Mouse (Mus musculus): ENCODE results near the gene Tysnd1. TPM values are rescaled to one million over a fixed set of nuclear protein-coding genes. Genes with fewer than 3 reads are reported as not detected.

Tysnd1 gene
- total and polyA plus RNA-seq, 2 experiments from 2014 or later, result 28.5 to 76.1 TPM

DNA sequence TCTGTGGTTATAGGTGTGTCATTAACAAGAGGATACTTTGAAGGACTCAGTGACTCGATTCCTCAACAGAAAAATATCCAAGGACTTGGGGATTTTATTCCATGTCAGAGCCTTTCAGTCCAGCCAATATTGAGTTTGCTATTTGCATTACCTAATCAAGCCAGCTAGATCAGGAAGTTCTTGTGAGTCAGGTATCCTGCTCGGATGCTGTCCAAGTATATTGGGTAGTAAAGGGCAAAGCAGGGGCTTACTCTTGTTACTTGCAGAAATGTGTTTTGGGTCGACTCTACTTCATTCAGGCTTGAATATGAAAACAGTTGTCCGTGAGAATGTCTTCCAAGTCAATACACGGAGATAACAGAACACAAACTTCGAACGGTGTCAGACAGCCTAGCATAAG lies 40.6 kb upstream of the Tysnd1 start:
- H3K9ac ChIP-seq (replicated peaks; ENCODE audit: low read length, poor library complexity, severe bottlenecking), result no peak overlapping the region
- ATAC-seq (ENCODE audit: low FRiP score) (no peak), DNase-seq (ENCODE audit: low spot score) (no peak)
- no peak for TF ChIP-seq CTCF (IDR thresholded peaks at IDR 0.05)
- no peaks in the 10 kb centered on the region for H3K9me3 ChIP-seq (ENCODE audit: low read length)
- H3K27ac ChIP-seq (ENCODE audit: low read depth, low read length), result no peak overlapping the region
- H3K36me3 ChIP-seq (ENCODE audit: insufficient read depth, low read length), result 0 out of 2 replicates have a peak, but pooled peaks cover 7% of the 10 kb centered on the region
- no peaks in the 10 kb centered on the region for H3K27me3 ChIP-seq (ENCODE audit: insufficient read depth, low read length)
- no peak overlapping the region for H3K4me2 ChIP-seq (ENCODE audit: low read depth, low read length, poor library complexity, severe bottlenecking)
- H3K4me3 ChIP-seq (ENCODE audit: low read depth, low read length), result no peak overlapping the region
- 92% methylated on average over 7 of the region's 7 CpGs for WGBS
- H3K4me1 ChIP-seq (ENCODE audit: insufficient read depth, low read length), result no peaks in the 10 kb centered on the region

DNA sequence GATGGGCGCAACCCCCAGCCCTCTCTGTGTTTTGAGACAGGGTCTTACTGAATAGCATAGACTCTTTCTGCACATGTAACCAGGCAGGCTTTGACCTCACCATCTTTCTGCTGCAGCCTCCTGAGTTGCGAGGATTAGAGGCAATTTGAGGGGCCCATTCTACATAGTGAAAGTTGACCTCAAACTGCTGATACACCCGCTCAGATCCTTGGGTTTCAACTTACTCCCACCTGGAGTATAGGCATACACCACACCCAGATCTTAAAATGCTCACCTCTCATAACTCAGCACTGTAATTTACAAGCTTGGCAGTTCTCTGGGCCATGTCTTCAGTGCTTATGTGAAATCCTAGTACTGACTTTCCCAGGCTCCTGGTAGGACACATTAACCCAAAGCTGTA lies 40.1 kb upstream of the Tysnd1 start:
- no peak for DNase-seq (ENCODE audit: low spot score)
- H3K4me1 ChIP-seq (ENCODE audit: insufficient read depth, low read length), result no peaks in the 10 kb centered on the region
- H3K9me3 ChIP-seq (ENCODE audit: low read length), result no peaks in the 10 kb centered on the region
- no peak overlapping the region for H3K27ac ChIP-seq (ENCODE audit: low read depth, low read length)
- peaks cover 7% of the 10 kb centered on the region; the same call in 1 of the 2 replicates for H3K36me3 ChIP-seq (ENCODE audit: insufficient read depth, low read length)
- no peaks in the 10 kb centered on the region for H3K27me3 ChIP-seq (ENCODE audit: insufficient read depth, low read length)
- TF ChIP-seq CTCF (IDR thresholded peaks at IDR 0.05), result no peak
- no peak overlapping the region for H3K4me3 ChIP-seq (ENCODE audit: low read depth, low read length)
- no peak for ATAC-seq (ENCODE audit: low FRiP score)
- H3K4me2 ChIP-seq (ENCODE audit: low read depth, low read length, poor library complexity, severe bottlenecking), result no peak overlapping the region
- no peak overlapping the region for H3K9ac ChIP-seq (replicated peaks; ENCODE audit: low read length, poor library complexity, severe bottlenecking)
- WGBS, result 94% methylated on average over 3 of the region's 3 CpGs

DNA sequence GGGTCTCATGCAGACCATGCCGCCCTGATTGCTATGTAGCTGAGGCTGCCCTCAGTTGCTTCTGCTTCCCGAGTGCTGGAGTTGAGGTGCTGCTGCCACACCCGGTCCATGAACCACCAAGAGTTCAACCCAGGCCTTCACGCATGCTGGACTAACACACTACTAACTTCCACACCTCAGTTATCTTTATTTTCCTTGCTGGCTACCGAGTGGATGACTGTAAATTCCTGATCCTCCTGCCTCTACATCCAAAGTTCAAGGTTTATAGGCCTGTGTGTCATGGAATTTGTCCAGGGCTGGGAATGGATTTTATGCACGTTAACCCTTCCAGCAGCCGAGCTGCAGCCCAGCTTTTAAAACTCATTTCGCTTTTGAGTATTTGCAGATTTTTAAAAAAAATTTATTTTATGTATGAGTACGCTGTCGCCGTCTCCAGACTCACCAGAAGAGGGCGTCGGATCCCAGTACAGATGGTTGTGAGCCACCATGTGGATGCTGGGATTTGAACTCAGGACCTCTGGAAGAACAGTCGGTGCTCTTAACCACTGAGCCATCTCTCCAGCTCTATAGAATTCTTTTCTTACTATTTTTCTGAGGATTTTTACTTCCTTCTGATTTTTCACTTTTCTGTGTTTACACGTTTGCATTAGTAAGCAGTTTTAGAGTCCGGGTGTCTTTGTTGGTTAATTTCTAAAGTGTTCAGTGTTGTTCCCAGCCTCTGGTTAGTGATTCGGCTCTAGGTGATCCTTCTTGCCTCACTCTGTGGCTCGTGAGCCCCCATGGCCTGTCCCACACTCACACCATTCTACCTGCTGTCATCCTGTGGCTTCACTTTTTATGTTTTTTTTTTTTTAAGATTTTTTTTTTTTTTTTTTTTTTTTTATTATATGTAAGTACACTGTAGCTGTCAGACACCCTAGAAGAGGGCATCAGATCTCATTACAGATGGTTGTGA lies 38.1 kb upstream of the Tysnd1 start:
- no peaks in the 10 kb centered on the region for H3K9me3 ChIP-seq (ENCODE audit: low read length)
- H3K27ac ChIP-seq (ENCODE audit: low read depth, low read length), result no peak overlapping the region
- no peak overlapping the region for H3K4me2 ChIP-seq (ENCODE audit: low read depth, low read length, poor library complexity, severe bottlenecking)
- DNase-seq (ENCODE audit: low spot score) (no peak), ATAC-seq (ENCODE audit: low FRiP score) (no peak)
- no peaks in the 10 kb centered on the region for H3K27me3 ChIP-seq (ENCODE audit: insufficient read depth, low read length)
- H3K36me3 ChIP-seq (ENCODE audit: insufficient read depth, low read length), result peaks cover 15% of the 10 kb centered on the region; the same call in 1 of the 2 replicates
- H3K9ac ChIP-seq (replicated peaks; ENCODE audit: low read length, poor library complexity, severe bottlenecking), result no peak overlapping the region
- no peaks in the 10 kb centered on the region for H3K4me1 ChIP-seq (ENCODE audit: insufficient read depth, low read length)
- H3K4me3 ChIP-seq (ENCODE audit: low read depth, low read length), result no peak overlapping the region
- 92% methylated on average over 18 of the region's 18 CpGs for WGBS
- TF ChIP-seq CTCF (IDR thresholded peaks at IDR 0.05), result peak; percentile 32; the same call in 1 of the 2 replicates

DNA sequence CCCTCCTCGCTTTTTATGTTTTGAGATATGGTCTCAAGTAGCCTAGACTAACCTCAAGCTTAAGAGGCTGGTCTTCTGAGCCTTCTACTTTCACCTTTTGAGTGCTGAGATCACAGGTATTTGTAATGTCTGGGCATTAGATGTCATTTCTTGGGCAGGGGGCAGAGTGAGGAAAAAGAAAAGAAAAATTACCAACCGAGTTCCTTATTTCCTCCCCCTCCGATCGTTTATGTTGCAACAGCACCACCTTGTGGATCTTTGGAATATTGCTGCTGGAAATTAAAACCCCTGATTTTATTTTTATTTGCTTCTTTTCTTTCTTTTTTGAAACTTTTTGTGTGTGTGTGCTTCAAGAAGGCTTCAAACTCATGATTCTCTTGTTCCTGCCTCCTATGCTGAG lies 37.3 kb upstream of the Tysnd1 start:
- no peak overlapping the region for H3K9ac ChIP-seq (replicated peaks; ENCODE audit: low read length, poor library complexity, severe bottlenecking)
- no peaks in the 10 kb centered on the region for H3K27me3 ChIP-seq (ENCODE audit: insufficient read depth, low read length)
- WGBS, result 27% methylated on average over 4 of the region's 4 CpGs
- no peaks in the 10 kb centered on the region for H3K4me1 ChIP-seq (ENCODE audit: insufficient read depth, low read length)
- ATAC-seq (ENCODE audit: low FRiP score), result no peak
- peaks cover 15% of the 10 kb centered on the region; the same call in 1 of the 2 replicates for H3K36me3 ChIP-seq (ENCODE audit: insufficient read depth, low read length)
- H3K27ac ChIP-seq (ENCODE audit: low read depth, low read length), result no peak overlapping the region
- H3K4me3 ChIP-seq (ENCODE audit: low read depth, low read length), result no peak overlapping the region
- TF ChIP-seq CTCF (IDR thresholded peaks at IDR 0.05), result peak; percentile 90
- no peak overlapping the region for H3K4me2 ChIP-seq (ENCODE audit: low read depth, low read length, poor library complexity, severe bottlenecking)
- no peaks in the 10 kb centered on the region for H3K9me3 ChIP-seq (ENCODE audit: low read length)
- DNase-seq (ENCODE audit: low spot score), result peak; percentile 56

- H3K36me3 ChIP-seq (ENCODE audit: insufficient read depth, low read length), result peaks cover 16% of the 10 kb centered on the region
Observed at GRCm38 (mm10) chr10:61661887-61662286, 33.4 kb upstream of the Tysnd1 start.

GRCm38 (mm10) chr10:61662391-61662988 lies 32.8 kb upstream of the Tysnd1 start:
- no peaks in the 10 kb centered on the region for H3K4me1 ChIP-seq (ENCODE audit: insufficient read depth, low read length)
- 39% methylated on average over 10 of the region's 10 CpGs for WGBS
- no peak overlapping the region for H3K4me2 ChIP-seq (ENCODE audit: low read depth, low read length, poor library complexity, severe bottlenecking)
- no peaks in the 10 kb centered on the region for H3K9me3 ChIP-seq (ENCODE audit: low read length)
- peak; percentile 41 for DNase-seq (ENCODE audit: low spot score)
- H3K27me3 ChIP-seq (ENCODE audit: insufficient read depth, low read length), result no peaks in the 10 kb centered on the region
- TF ChIP-seq CTCF (IDR thresholded peaks at IDR 0.05), result no peak
- no peak overlapping the region for H3K9ac ChIP-seq (replicated peaks; ENCODE audit: low read length, poor library complexity, severe bottlenecking)
- 0 out of 2 replicates have a peak overlapping the region, but pooled peaks have one; percentile 12 for H3K27ac ChIP-seq (ENCODE audit: low read depth, low read length)
- peaks cover 17% of the 10 kb centered on the region for H3K36me3 ChIP-seq (ENCODE audit: insufficient read depth, low read length)
- peak; percentile 63 for ATAC-seq (ENCODE audit: low FRiP score)
- no peak overlapping the region for H3K4me3 ChIP-seq (ENCODE audit: low read depth, low read length)

More at GRCm38 (mm10) chr10:61661887-61662286, 33.4 kb upstream of the Tysnd1 start:
- no peak for DNase-seq (ENCODE audit: low spot score)
- no peak for TF ChIP-seq CTCF (IDR thresholded peaks at IDR 0.05)
- Histone ChIP-seq H3K27me3 (ENCODE audit: insufficient read depth, low read length) (no peaks in the 10 kb centered on the region), H3K4me1 (ENCODE audit: insufficient read depth, low read length) (no peaks in the 10 kb centered on the region), H3K9me3 (ENCODE audit: low read length) (no peaks in the 10 kb centered on the region), H3K4me3 (ENCODE audit: low read depth, low read length) (no peak overlapping the region), H3K9ac (replicated peaks; ENCODE audit: low read length, poor library complexity, severe bottlenecking) (no peak overlapping the region), H3K4me2 (ENCODE audit: low read depth, low read length, poor library complexity, severe bottlenecking) (no peak overlapping the region), H3K27ac (ENCODE audit: low read depth, low read length) (no peak overlapping the region)
- 64% methylated on average over 8 of the region's 8 CpGs for WGBS
- ATAC-seq (ENCODE audit: low FRiP score), result no peak

All from midbrain, postnatal 0 days (tissue).